Mouse (Mus musculus) G1E-ER4 (cell line): ENCODE data around the gene Ndufb2. TPM values are rescaled to one million over a fixed set of nuclear protein-coding genes. Genes with fewer than 3 reads are reported as not detected.

Experiments used
- GATA1 ChIP-seq: IDR thresholded peaks from one replicate; pipeline ENCODE4 v1.8.0; 2012; ENCODE audit warnings: low read length, inconsistent platforms
- polyA plus RNA-seq: library from polyadenylated mRNA; stranded (reverse); fragments of >175 nt; gene quantifications from 2 replicates; pipeline ENCODE4 v1.2.3, GENCODE M21; 2012

Gene Ndufb2
- polyA plus RNA-seq, 1 experiment = 271 TPM

DNA sequence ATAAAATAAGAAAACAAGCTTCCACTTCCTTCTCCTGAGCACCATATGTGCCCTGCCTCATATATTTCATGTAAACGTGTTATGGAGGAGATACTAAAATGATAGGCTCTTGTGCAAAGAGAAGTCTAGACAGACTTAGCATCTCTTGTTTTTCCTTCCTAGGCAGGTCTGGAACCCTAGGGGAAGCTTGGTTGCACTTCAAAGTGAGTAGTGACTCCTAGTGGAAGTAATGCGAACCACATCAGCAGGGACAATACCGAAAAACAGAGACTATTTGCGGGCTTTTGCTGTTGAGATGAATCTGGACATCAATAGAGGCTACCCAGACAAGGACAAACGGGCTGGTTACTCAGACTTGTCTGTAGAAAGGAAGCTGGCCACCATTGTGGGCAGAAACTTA, 24.8 kb upstream of the Ndufb2 start:
- TF ChIP-seq GATA1 = no peak

DNA sequence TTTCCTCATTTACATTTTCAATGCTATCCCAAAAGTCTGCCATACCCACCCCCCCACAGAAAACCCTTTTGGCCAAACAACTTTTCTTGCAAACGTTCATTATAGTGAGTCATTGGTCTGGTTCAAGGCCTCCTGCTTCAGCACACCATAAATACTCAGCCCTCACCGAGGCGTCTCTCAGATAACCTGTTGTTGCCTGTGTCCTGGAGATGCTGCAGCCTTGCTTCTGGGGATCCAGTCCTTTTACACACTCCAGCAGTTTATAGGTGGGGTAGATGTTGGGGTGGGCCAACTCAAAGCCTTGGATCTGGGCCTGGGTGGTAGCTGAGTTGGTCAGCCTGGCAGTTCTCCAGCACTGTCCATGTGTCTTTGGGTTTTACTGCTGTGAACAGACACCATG, 21.9 kb upstream of the Ndufb2 start:
- TF ChIP-seq GATA1 = no peak

DNA sequence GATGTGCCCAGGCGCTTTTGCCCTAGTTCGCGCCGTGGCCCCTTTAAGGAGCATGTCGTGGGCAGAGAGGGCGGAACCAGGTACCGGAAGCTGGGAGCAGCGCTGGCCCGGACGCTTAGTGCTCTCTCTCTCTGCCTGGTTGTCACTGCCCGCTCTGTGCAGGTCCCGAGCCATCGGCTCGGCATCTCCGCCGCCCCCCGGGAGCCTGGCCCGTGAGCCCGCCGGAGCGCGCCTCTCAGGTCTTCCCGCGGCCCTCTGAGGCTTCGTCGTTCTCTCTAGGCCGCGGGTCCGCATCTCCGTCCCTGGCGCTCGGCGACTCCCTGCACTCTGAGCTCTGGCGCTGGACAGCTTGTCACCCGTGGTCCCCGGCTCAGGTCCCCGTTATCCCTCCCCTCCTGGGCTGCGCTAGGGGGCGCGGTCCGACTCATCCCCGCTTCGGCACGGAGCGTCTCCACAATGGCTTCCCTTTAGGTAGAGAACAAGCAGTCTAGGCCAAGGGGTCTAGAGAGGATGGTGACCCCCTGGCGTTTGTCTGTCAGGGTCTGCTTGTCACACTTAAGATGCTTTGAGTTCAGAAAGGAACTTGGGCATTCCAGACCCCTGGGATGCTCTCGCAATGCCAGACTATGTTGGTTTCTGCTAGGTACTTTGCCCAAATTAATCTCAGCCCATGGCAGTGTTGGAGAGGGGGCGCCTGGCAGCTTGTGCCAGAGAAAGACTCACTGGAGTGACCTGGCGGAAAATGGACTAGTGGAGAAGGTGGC, 18.4 kb upstream of the Ndufb2 start, which contains the start of gene Adck2:
Gene Adck2 (plus strand): TSS at position 83 of the 764 bp plus-strand sequence.
- no peak for TF ChIP-seq GATA1

DNA sequence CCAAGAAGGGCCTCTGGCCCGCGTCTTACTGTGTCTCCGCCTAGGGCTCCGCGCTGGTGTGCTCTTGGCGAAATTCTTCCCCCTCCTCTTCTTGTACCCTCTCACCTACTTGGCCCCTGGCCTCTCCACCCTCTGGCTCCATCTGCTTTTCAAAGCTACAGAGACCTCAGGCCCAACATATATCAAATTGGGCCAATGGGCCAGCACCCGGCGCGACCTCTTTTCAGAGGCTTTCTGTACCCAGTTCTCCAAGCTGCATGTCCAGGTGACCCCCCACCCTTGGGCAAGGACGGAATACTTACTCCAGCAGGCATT, 17.9 kb upstream of the Ndufb2 start:
- TF ChIP-seq GATA1 = no peak

DNA sequence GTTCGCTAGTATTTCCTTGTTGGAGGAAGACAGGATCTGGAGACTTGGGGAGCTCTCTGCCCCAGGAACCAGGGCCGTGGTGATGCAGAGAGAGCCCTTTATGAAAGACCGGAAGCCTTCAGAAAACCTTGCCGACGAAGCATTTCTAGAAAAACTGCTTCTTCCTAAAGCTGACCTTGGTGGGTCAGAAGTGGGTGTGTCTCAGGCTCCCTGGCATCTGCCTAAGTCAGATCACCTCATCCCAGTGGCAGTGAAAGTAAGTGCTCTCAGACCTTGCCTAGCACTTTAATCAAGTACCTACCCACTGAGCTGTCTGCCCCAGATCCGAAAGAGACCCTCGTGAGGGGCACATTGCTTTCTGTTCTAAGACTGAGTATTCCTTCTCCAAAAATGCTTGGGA, 17.4 kb upstream of the Ndufb2 start:
- TF ChIP-seq GATA1 = no peak

DNA sequence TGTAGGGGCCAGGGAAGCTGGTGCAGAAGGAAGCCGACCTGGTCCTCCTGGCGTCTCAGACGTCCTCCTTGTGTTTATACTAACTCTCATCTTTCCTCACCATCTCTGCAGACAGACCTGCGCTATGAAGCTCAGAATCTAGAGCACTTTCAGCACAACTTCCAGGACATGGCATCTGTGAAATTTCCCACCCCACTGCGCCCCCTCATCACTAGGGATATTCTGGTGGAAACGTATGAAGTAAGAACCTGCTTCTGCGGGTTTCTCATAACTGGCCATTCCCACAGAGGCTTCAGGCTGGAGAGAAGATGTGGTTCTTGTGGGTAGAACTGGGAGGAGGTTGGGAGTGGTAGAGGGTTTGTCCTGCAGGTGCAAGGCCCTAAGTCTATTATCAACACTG, 12.8 kb upstream of the Ndufb2 start:
- TF ChIP-seq GATA1 = no peak

DNA sequence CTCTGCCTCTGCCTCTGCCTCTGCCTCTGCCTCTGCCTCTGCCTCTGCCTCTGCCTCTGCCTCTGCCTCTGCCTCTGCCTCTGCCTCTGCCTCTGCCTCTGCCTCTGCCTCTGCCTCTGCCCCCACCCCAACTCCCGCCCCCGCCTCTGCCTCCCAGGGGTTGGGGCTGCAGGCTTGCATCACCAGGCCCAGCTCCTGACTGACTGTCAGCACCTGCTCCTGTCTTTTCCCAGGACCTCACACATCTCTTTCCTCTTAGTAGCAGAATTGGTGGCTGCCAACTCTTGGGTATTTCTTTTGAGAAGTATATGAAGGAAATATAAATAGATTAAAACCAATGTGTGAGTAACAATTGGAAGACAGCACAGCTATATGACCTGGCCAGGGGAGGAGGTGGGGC, 11.8 kb upstream of the Ndufb2 start:
- TF ChIP-seq GATA1 = no peak

DNA sequence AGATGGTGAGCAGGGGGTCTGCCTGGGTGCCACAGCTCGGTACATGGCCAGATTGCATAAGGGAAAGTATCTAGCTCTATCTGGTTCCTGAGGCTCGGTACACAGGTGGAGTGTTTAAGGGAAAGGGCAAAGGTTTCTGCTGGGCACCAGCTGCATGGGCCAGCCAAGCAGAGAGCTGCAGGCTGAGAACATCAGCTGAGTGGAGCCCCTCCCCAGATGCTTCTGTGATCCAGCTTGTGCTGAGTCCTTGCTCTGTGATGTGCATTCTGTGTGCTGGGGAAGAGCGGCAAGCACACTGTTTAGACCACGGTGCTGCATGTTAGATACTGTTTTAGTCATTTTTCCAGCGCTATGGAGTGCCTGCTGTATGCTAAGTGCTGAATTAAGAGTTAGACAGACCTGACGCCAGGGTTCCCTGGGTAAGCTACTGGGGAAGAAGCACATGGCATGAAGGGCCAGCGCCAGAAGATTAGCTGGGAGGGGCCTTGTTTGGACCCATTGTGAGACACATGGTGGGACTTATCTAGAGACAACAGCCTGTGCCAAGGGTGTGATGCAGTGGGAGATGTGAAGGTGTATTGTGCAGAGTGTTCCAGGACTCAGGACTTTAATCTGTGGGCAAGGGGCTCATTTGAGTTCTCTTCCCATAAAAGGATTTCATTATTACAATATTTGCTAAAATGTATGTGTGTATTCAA, 11.1 kb upstream of the Ndufb2 start:
- TF ChIP-seq GATA1 = no peak

DNA sequence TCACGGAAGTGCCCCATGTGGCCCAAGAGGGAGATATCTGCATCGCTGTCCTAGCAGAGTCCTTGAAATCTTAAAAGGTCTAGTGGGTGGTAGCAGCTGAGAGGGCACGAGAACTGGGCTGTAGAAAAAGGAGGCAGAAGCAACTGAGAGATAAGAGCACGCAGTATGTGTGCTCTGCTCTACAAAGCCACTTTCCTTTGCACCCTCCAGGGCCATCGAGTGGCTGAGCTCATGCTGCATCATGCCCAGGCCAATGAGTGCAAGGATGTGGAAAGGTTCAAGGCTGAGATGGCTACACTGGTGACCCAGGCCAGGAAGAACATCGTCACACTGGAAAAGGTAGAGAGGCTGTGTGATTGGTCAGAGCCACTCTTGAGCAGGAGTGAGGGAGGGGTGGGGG, 6.9 kb upstream of the Ndufb2 start, which contains the start of gene Gm42420:
Gene Gm42420 (plus strand): TSS at position 237 of the 400 bp plus-strand sequence.
- TF ChIP-seq GATA1 = no peak

DNA sequence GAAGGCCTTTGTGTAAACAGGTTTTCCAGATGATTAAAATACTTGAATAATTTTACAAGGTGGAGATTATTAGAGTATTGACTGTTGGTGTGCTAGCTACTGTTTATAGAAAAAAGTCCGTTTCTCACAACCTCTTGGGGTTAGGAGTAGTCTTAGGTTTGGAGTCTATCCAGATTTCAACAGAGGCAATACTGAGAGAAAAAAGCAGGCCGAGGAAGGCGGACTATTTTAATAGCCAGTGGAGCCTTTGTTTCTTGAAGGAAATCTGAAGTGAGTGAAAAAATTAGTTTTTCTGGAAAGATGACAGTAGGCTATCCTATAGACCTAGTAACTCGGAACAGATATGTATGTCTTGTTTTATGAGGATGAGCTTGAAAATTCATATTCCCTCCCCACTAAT, 893 bp upstream of the Ndufb2 start:
- no peak for TF ChIP-seq GATA1

DNA sequence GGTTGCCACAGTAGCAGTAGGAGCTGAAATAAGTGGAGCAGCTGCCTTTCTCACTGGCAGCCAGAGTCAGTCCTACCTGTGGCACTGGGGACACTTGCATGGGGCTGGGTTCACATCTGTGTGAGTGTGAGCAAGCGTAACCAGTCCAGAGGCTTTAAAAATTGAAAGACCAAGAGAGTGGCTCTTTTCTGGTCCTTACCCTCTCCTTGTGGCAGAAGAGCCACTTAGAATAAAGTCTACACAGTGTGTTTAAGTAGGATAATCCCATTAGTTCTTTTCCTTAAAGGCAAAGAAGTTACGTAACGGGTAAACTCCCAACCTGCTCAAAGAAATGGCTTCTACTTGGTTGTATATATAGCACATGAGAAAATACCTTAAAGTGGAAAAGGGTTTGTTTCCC, 8.5 kb downstream of the Ndufb2 start:
- no peak for TF ChIP-seq GATA1

DNA sequence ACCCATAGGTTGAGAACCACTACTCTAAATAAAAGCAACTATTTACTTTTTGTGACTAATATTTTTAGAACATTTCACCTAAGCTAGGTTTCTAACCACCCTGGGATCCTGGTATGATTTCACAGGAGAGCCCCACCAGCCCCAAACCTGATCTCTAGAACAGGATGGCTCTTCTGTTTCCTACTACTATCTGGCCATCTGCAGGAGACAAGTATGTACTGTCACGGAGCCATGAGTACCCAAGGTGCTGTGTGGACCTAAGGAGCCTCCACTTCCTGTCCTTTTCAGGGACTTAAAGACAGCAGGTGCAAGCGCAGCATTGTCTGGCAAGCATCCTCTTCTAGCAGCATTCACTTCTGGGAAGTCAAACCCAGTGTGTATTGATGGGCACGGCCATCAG, 9.5 kb downstream of the Ndufb2 start:
- TF ChIP-seq GATA1 = no peak

DNA sequence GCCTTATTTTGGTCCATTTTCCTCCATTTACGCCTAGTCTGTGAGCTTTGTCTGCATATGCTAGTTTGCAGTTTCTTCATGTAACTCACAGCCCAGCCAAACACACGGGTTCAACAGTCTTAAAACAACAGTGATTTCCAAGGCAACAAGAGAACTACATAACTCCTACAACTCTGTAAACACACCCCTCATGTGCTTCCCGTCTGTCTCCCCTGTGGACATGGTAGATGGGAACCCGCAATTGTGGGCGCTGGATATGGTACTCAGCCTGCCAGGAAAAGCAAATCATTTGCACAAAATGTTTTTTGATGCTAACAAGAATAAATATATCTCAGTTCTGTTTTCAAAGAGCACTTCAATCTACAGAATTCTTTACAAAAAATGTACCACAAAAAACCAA, 12.2 kb downstream of the Ndufb2 start:
- TF ChIP-seq GATA1 = no peak

DNA sequence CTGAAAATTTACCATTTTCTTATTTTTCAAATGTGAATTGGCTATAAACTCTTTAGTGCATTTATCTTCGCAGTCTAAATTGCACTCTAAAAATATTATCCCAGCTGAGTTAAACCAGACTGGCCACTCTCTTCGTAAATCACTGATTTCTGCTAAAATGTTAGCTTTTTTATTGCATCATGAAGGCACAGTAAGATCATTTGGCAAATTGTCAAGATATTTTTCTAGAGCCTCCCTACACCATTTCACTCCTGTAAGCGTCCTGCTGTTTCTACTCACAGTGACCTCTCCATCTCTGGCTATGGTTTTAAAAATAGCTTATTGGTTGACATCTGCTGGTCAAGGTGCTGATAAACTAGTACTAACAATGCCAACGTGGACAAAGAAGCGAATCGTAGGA, 13.7 kb downstream of the Ndufb2 start:
- no peak for TF ChIP-seq GATA1

DNA sequence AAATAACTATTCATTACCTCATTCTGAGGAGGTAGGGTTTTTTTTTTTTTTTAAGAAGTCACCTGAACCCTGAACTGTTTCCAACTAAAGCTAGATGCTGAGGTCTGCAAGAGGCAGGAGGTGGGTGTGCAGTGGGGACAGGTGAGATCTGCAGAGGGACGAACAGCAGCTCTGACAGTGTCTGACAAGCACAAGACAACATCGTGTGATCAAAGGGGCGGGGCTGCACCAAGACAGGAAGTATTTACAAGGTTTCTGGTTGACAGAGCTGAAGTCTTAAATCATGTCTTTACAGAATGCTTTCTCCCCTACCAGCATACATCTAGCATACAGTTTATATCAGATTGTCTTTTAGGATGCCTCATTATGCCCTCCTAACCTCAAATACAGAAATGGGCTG, 14.5 kb downstream of the Ndufb2 start:
- no peak for TF ChIP-seq GATA1

DNA sequence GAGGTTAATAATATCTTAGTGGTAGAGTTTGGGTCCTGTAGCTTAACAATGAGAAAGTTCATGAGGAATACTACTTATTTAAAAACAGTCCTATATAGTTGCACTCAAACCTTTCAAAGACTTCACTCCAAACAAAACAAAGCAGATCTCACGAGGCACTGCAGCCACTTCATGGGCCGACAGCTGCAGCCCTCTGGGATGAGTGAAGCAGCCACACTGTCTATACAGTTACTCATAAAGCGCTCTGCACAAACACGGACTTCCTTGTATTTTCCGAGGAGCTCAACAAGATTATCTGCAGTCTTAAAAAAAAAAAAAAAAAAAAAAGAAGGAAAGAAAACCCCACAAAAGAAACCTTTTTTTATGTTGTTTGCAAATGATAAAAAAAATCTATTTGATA, 15.0 kb downstream of the Ndufb2 start:
- no peak for TF ChIP-seq GATA1

DNA sequence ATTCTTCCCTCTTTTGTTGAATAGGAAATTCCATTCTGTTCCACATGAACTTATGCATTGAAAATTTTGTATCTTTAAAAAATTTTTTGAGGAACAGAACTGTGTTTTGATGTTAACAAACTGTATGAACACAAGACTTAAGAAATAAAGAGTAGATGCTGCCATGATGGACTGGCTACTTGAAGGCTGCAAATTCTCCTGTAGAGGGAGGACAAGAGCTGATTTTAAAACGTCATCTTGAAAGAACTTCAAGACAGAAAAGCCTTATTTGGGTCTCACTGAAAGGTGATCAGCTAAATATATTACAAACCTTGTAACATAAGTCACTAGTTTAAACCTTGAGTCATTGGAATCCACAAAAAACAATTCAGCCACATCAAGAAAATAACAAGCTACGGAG, 17.8 kb downstream of the Ndufb2 start:
- TF ChIP-seq GATA1 = no peak
